Mouse (Mus musculus) heart, embryonic 10.5 days (tissue): ENCODE results near the gene Pramel5. TPM values are rescaled to one million over a fixed set of nuclear protein-coding genes. Genes with fewer than 3 reads are reported as not detected.
"Not testable (repeated sequence)": the region's sequence is repeated elsewhere in the genome, so short reads cannot be mapped to it uniquely, and the experiment has no call there.

Experiments used
- DNase-seq: peaks from one replicate; pipeline ENCODE4 v3.0.0-alpha.2; 2017; ENCODE audit warnings: low spot score
- H3K27ac ChIP-seq: fragments of 300-500 bp; sonication (generic); 2 replicates; pipeline ENCODE4 v1.5.1; 2016; ENCODE audit warnings: mild to moderate bottlenecking
- H3K27me3 ChIP-seq: fragments of 300-500 bp; sonication (generic); 2 replicates; pipeline ENCODE4 v1.6.1; 2016; ENCODE audit warnings: mild to moderate bottlenecking; ENCODE audit not compliant: poor library complexity, insufficient read depth, severe bottlenecking
- H3K36me3 ChIP-seq: fragments of 300-500 bp; sonication (generic); 2 replicates; pipeline ENCODE4 v1.6.1; 2016; ENCODE audit warnings: mild to moderate bottlenecking, moderate library complexity
- H3K4me1 ChIP-seq: fragments of 300-500 bp; sonication (generic); 2 replicates; pipeline ENCODE4 v1.6.1; 2016; ENCODE audit warnings: mild to moderate bottlenecking
- H3K4me3 ChIP-seq: fragments of 300-500 bp; sonication (generic); 2 replicates; pipeline ENCODE4 v1.5.1; 2016; ENCODE audit warnings: mild to moderate bottlenecking, moderate library complexity
- H3K9me3 ChIP-seq: fragments of 300-500 bp; sonication (generic); 2 replicates; pipeline ENCODE4 v1.6.1; 2016; ENCODE audit warnings: mild to moderate bottlenecking, moderate library complexity
- WGBS: fragments of 180-500 bp; shearing (Covaris S2); methylation state at CpG from one replicate; pipeline ENCODE4 v1.1.7; 2016; 5-methylcytosine and 5-hydroxymethylcytosine counted together
- polyA plus RNA-seq: library from polyadenylated mRNA; unstranded; fragments of >200 nt; fragmentation: Nextera tagmentation; extraction: Ambion mirVana; gene quantifications from 2 replicates; pipeline ENCODE4 v1.2.1, GENCODE M21; 2016

The Pramel5 gene
- polyA plus RNA-seq: not detected in 2 replicates

- not testable (repeated sequence) for H3K4me1 ChIP-seq, H3K9me3 ChIP-seq, H3K36me3 ChIP-seq, H3K27ac ChIP-seq, H3K27me3 ChIP-seq, DNase-seq, H3K4me3 ChIP-seq
- WGBS: 69% methylated on average over 1 of the region's 1 CpGs
Measured at GRCm38 (mm10) chr4:144280388-144280787, at the start of gene Pramel5. Gene Pramel5 (minus strand): TSS chr4:144280488.

DNA sequence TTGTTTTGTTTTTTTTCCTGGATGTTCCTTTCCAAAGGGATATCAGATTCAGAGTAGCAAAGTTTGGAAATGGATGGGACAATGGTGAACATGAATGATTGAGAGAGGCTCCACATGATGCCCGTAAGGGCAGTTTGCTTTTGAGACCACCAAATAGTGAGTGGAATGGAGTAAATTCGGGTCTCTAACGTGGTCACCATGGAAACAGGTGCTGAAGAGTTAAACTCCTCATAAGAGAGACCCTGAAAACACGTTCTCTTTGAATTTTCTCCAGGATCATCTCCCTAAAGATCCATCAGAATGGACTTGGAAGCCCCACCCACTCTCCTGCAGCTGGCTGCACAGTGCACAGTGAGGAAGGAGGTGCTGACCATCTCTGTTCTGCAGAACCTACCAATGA is 49.7 kb upstream of the Pramel5 start, which contains the start of gene Gm13128:
Gene Gm13128, plus strand, starts transcription at position 301 of the 400 bp plus-strand sequence.
- H3K27me3 ChIP-seq, H3K36me3 ChIP-seq, H3K9me3 ChIP-seq, H3K4me1 ChIP-seq, H3K4me3 ChIP-seq, H3K27ac ChIP-seq, DNase-seq: not testable (repeated sequence)
- WGBS: 62% methylated on average over 4 of the region's 4 CpGs

DNA sequence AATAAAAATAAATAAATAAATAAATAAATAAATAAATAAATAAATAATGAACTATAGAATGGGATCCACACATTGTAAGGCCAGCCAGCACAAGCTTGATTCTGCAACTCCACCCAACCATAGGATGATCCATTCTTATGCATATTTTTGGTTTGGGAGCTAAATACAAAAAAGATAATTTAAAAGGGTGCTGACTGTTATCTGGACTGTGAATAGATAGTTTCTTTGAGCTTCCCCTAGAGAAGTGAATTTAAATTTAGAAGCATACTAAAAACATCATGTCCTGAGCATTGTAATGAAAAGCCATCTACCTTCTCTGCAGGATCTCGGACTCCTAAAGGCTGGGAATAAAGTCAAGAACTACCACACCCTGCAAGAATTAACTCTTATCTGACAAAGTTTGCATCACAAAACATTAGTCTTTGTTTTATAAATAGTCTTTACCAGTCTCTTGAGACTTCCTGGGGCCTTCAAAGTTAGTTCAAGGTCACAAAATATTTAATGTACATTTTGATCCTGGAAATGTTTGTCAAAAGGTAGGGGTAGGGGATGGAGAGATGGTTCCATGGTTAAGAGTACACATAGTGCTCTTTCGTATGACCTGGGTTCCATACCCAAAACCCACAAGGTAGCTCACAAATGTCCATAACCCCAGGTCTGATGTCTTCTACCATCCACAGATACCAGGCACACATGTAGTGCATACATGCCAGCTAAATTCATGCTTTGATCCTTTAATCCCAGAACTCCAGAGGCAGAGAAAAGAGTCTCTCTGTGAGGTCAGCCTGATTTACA is 32.6 kb upstream of the Pramel5 start:
- not testable (repeated sequence) for H3K9me3 ChIP-seq, H3K27me3 ChIP-seq, H3K27ac ChIP-seq, H3K4me3 ChIP-seq, H3K4me1 ChIP-seq, DNase-seq, H3K36me3 ChIP-seq
- 80% methylated on average over 2 of the region's 2 CpGs for WGBS

GRCm38 (mm10) chr4:144299414-144299813 is 19.1 kb upstream of the Pramel5 start:
- not testable (repeated sequence) for H3K27me3 ChIP-seq, DNase-seq
- WGBS: 75% methylated on average over 1 of the region's 1 CpGs

GRCm38 (mm10) chr4:144254768-144255167 is 25.5 kb downstream of the Pramel5 start:
- not testable (repeated sequence) for H3K4me3 ChIP-seq, H3K36me3 ChIP-seq, H3K27me3 ChIP-seq, DNase-seq, H3K27ac ChIP-seq, H3K4me1 ChIP-seq, H3K9me3 ChIP-seq

More at GRCm38 (mm10) chr4:144299414-144299813, 19.1 kb upstream of the Pramel5 start:
- not testable (repeated sequence) for H3K4me1 ChIP-seq, H3K4me3 ChIP-seq, H3K36me3 ChIP-seq, H3K27ac ChIP-seq, H3K9me3 ChIP-seq

Other genes starting within 250 kb of the Pramel5 start
- not detected in 2 replicates for gene Pramel4, start 221.4 kb downstream of the Pramel5 start, polyA plus RNA-seq
- gene Gm13102, start 174.0 kb downstream of the Pramel5 start, polyA plus RNA-seq: not detected in 2 replicates
- gene Oog3, start 117.8 kb downstream of the Pramel5 start, polyA plus RNA-seq: not detected in 2 replicates
- gene Oog2, start 89.8 kb downstream of the Pramel5 start, polyA plus RNA-seq: not detected in 2 replicates
- not detected in 2 replicates for gene C87977, start 67.2 kb downstream of the Pramel5 start, polyA plus RNA-seq
- gene Gm13128, start 49.8 kb upstream of the Pramel5 start, polyA plus RNA-seq: not detected in 2 replicates
- gene Gm13119, start 77.5 kb upstream of the Pramel5 start, polyA plus RNA-seq: not detected in 2 replicates
- not detected in 2 replicates for gene Pramef20, start 97.4 kb upstream of the Pramel5 start, polyA plus RNA-seq
- gene Pramef12, start 128.0 kb upstream of the Pramel5 start, polyA plus RNA-seq: 0.43 TPM in 1 of 2 replicates, not detected in the other
- not detected in 2 replicates for gene 1700012P22Rik, start 158.3 kb upstream of the Pramel5 start, polyA plus RNA-seq
- gene Gm9944, start 172.8 kb upstream of the Pramel5 start, polyA plus RNA-seq: not detected in 2 replicates
- gene Aadacl3, start 183.3 kb upstream of the Pramel5 start, polyA plus RNA-seq: not detected in 2 replicates
- not detected in 2 replicates for gene 9430007A20Rik, start 239.3 kb upstream of the Pramel5 start, polyA plus RNA-seq